Mouse (Mus musculus): ENCODE data around the gene Creb3l2.

GRCm38 (mm10) chr6:37455540-37455939 is 13.6 kb upstream of the Creb3l2 start:
- TF ChIP-seq CTCF (IDR thresholded peaks at IDR 0.05; ENCODE audit: control insufficient read depth, insufficient read depth, low read length) (no peak), POLR2A (IDR thresholded peaks at IDR 0.05; ENCODE audit: borderline replicate concordance, control insufficient read depth, low read depth, low read length) (no peak)

All from bone marrow, adult 2 months (tissue).